Mouse (Mus musculus) Muller cell, postnatal 12 days (primary cell): Measurements from ENCODE around the gene Ofcc1.

Experiments
- DNase-seq: peaks from one replicate; pipeline ENCODE4 v3.0.0-alpha.2; 2015; ENCODE audit errors: inconsistent ontology term

Ofcc1 gene

GRCm38 (mm10) chr13:39997901-39998300 is 363.3 kb downstream of the Ofcc1 start:
- no peak for DNase-seq

- no peak for DNase-seq
These were observed 381.8 kb downstream of the Ofcc1 start for GRCm38 (mm10) chr13:39979294-39980061.

GRCm38 (mm10) chr13:39968349-39969016 is 392.8 kb downstream of the Ofcc1 start:
- no peak for DNase-seq

GRCm38 (mm10) chr13:39957226-39957625 is 404.0 kb downstream of the Ofcc1 start:
- no peak for DNase-seq

- no peak for DNase-seq
These were observed 405.2 kb downstream of the Ofcc1 start for GRCm38 (mm10) chr13:39956017-39956416.
